Mouse (Mus musculus): ENCODE data around the gene Orai2. TPM values are rescaled to one million over a fixed set of nuclear protein-coding genes. Genes with fewer than 3 reads are reported as not detected.

Orai2 gene
- 113 and 167 TPM in 2 replicates for polyA plus RNA-seq (2012; rRNA removed)

DNA sequence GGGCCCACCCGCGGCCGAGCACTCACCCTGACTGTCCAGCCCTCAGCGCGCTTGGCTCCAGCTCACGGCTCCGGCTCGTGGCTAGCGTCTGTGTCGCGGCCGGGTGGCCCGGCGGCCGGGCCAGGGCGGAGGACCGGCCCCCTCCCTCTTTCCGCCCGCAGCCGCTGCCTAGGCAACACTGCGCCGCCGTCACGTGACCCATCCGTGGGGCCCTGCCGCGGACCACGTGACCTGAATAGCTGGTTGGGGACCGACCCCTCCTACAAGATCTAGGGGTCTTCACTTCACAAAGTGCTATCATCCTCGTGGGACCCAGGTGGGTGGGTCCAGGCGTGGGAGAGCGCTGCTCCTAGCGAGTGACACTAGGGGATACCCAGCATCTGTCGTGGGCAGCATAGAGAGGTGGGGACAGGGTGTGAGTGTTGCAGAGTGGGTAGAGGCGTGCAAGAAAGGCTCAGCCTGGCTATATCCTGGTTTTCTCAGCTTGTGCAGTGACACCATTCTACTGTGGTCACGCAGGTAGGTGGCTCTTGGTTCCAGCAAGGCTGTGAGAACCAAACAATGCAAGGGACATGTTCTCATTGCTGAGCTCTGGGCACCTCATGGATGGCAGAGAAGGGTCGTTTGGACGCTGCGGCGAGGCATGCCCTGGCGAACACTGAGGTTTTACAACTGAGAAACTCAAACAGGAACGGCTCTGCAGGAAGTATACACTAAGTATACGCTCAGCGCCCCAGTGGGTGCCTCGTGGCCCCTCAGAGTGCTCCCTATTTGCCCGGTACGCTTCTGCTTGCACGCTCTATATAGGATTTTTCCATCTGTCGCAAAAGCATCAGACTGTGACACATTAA lies at the start of gene Orai2:
Orai2 (minus strand) TSS at position 202 of the 851 bp plus-strand sequence.
- H3K27me3 ChIP-seq (ENCODE audit: control insufficient read depth, insufficient read depth, low read length): no peaks in the 10 kb centered on the region
- H3K4me3 ChIP-seq (ENCODE audit: extremely low read depth, insufficient read depth, insufficient read length): peak within 1 kb of the TSS; percentile 74
- 1% methylated on average over 49 of the region's 49 CpGs for WGBS
- peaks cover 24% of the 10 kb centered on the region; the same call in 1 of the 2 replicates for H3K4me1 ChIP-seq (ENCODE audit: control insufficient read depth, insufficient read depth, insufficient read length)
- H3K36me3 ChIP-seq (ENCODE audit: control insufficient read depth, insufficient read depth, low read length): peaks cover 12% of the 10 kb centered on the region
- TF ChIP-seq POLR2A (IDR thresholded peaks at IDR 0.05; ENCODE audit: low read depth, low read length): peak; percentile 10; the same call in 1 of the 2 replicates
- no peak for TF ChIP-seq CTCF (IDR thresholded peaks at IDR 0.05; ENCODE audit: extremely low read depth, insufficient read depth, insufficient read length, insufficient replicate concordance)
- DNase-seq (ENCODE audit: low read depth in 1 of 2, low spot score in 2 of 2): peak; percentile 47 to 92
- H3K27ac ChIP-seq (ENCODE audit: insufficient read depth, low read length): peak within 1 kb of the TSS; percentile 95

DNA sequence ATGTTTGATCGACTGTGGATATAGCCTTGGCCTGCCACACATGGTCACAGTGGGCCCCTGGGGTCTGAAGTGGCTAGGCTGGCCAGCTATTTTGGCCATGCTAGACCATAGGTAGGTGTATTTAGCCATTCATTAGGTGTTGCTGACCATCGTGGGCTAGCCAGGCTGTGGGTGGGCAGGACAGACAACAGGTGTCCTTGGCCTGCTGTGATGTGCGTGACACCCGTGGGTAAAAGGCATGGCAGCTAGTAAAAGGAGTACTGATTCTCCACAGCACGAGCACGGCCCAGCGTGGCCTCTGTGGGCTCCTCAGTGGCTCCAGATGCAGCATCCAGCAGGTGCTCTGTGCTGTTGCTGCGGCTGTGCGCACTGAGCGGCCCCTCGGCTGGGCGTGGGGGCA lies 48.1 kb upstream of the Orai2 start:
- no peak for DNase-seq (ENCODE audit: low read depth in 1 of 2, low spot score in 2 of 2)
- Histone ChIP-seq H3K4me3 (ENCODE audit: extremely low read depth, insufficient read depth, insufficient read length) (no peak overlapping the region), H3K27ac (ENCODE audit: insufficient read depth, low read length) (no peak overlapping the region), H3K4me1 (ENCODE audit: control insufficient read depth, insufficient read depth, insufficient read length) (no peaks in the 10 kb centered on the region), H3K36me3 (ENCODE audit: control insufficient read depth, insufficient read depth, low read length) (no peaks in the 10 kb centered on the region), H3K27me3 (ENCODE audit: control insufficient read depth, insufficient read depth, low read length) (no peaks in the 10 kb centered on the region)
- TF ChIP-seq POLR2A (IDR thresholded peaks at IDR 0.05; ENCODE audit: low read depth, low read length): no peak
- TF ChIP-seq CTCF (IDR thresholded peaks at IDR 0.05; ENCODE audit: extremely low read depth, insufficient read depth, insufficient read length, insufficient replicate concordance): no peak
- 92% methylated on average over 12 of the region's 12 CpGs for WGBS

DNA sequence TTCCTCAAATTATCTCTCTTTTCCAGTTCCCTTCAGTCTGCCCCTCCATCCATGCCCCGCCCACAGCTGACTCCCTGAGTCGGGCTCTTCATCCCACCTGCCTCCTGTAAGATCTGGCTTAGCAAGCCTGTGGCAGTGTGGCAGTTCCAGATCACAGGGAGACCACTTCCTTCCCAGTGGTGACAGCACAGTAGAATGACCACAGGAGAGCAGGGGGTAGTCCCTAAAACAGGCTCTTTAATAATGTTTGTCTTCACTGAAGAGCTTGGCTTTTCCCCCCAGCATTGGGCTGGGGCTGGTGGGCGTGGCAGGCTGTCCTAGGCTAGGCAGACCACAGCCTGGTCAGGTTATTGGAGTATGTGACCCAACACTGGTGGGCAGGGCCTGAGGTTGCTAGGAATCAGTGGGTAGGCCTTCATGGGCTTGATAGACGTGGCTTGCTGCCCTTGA lies 47.4 kb upstream of the Orai2 start:
- Histone ChIP-seq H3K36me3 (ENCODE audit: control insufficient read depth, insufficient read depth, low read length) (no peaks in the 10 kb centered on the region), H3K27me3 (ENCODE audit: control insufficient read depth, insufficient read depth, low read length) (no peaks in the 10 kb centered on the region), H3K4me3 (ENCODE audit: extremely low read depth, insufficient read depth, insufficient read length) (no peak overlapping the region), H3K27ac (ENCODE audit: insufficient read depth, low read length) (no peak overlapping the region), H3K4me1 (ENCODE audit: control insufficient read depth, insufficient read depth, insufficient read length) (no peaks in the 10 kb centered on the region)
- no peak for TF ChIP-seq POLR2A (IDR thresholded peaks at IDR 0.05; ENCODE audit: low read depth, low read length)
- no peak for TF ChIP-seq CTCF (IDR thresholded peaks at IDR 0.05; ENCODE audit: extremely low read depth, insufficient read depth, insufficient read length, insufficient replicate concordance)
- WGBS: 50% methylated on average over 4 of the region's 4 CpGs
- DNase-seq (ENCODE audit: low read depth in 1 of 2, low spot score in 2 of 2): no peak

DNA sequence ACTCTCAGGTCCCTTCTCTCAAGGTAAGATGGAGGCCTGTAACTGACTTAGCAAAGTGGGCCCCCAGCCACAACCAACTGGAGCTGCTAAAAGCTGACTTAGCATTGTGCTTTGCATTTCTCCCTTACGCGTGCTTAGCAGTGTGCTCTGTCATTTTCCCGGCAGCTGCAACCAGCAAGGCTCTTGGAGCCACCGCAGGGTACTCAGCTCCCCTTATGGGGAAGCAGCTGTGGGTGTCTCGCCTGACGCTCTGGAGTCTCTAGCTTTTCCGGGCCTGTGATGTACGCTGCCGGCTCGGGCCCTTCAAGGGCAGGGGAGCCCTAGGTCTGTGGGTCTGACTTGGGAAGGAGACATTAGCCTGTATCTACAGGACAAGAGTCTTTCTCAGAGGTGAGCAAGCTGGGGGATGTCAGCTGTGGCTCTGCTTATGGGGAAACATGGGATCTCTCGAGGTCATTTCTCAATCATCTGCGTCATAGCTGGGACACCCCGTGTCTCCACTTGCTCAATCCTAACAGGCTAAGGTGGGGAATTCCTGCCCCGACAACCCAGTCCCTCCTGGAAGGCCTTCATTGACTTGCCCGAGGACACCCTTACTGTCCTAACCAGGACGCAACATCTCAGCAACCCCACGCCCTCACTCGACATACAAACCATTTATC lies 46.6 kb upstream of the Orai2 start:
- 68% methylated on average over 18 of the region's 18 CpGs for WGBS
- H3K4me3 ChIP-seq (ENCODE audit: extremely low read depth, insufficient read depth, insufficient read length): no peak overlapping the region
- DNase-seq (ENCODE audit: low read depth in 1 of 2, low spot score in 2 of 2): no peak
- no peak overlapping the region for H3K27ac ChIP-seq (ENCODE audit: insufficient read depth, low read length)
- H3K4me1 ChIP-seq (ENCODE audit: control insufficient read depth, insufficient read depth, insufficient read length): no peaks in the 10 kb centered on the region
- H3K36me3 ChIP-seq (ENCODE audit: control insufficient read depth, insufficient read depth, low read length): no peaks in the 10 kb centered on the region
- TF ChIP-seq POLR2A (IDR thresholded peaks at IDR 0.05; ENCODE audit: low read depth, low read length) (no peak), CTCF (IDR thresholded peaks at IDR 0.05; ENCODE audit: extremely low read depth, insufficient read depth, insufficient read length, insufficient replicate concordance) (no peak)
- no peaks in the 10 kb centered on the region for H3K27me3 ChIP-seq (ENCODE audit: control insufficient read depth, insufficient read depth, low read length)

DNA sequence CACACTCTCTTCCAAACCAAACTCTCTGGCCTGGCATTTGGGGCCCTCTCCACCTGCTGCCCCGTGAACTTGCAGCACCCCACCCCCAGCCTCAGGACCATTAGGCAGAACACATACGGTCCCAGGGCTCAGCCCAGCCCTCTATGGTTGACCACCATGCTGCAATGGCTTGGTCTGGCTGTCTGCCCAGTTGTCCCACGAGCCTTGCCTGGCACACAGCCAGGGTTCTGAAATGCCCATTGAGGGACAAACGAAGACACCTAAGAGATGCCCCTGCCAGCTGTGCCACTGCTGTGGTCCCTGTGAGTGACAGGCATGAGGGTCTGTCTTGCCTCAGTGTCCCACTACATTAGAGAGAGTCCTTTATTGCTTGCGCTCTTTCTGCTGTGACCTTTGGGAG lies 45.4 kb upstream of the Orai2 start:
- TF ChIP-seq CTCF (IDR thresholded peaks at IDR 0.05; ENCODE audit: extremely low read depth, insufficient read depth, insufficient read length, insufficient replicate concordance): no peak
- no peak for TF ChIP-seq POLR2A (IDR thresholded peaks at IDR 0.05; ENCODE audit: low read depth, low read length)
- no peak for DNase-seq (ENCODE audit: low read depth in 1 of 2, low spot score in 2 of 2)
- H3K4me3 ChIP-seq (ENCODE audit: extremely low read depth, insufficient read depth, insufficient read length): no peak overlapping the region
- no peaks in the 10 kb centered on the region for H3K36me3 ChIP-seq (ENCODE audit: control insufficient read depth, insufficient read depth, low read length)
- 64% methylated on average over 5 of the region's 5 CpGs for whole genome bisulfite sequencing
- no peaks in the 10 kb centered on the region for H3K4me1 ChIP-seq (ENCODE audit: control insufficient read depth, insufficient read depth, insufficient read length)
- no peak overlapping the region for H3K27ac ChIP-seq (ENCODE audit: insufficient read depth, low read length)
- no peaks in the 10 kb centered on the region for H3K27me3 ChIP-seq (ENCODE audit: control insufficient read depth, insufficient read depth, low read length)

DNA sequence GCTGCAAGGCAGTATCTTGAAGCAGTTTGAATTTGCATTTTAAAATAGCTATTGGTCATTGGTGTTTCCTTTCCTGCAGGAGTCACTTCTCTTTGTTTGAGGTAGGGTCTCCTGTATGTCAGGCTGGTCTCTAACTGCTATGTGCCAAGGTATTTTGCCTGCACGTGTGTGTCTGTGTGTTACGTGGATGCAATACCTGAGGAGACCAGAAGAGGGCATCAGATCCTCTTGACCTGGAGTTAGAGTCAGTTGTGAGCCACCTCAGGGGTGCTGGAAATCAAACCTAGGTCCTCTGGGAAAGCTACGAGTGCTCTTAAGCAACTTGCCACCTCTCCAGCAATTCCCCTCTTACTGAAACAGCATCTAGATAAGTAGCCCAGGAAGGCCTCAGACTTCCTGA lies 44.7 kb upstream of the Orai2 start:
- Histone ChIP-seq H3K36me3 (ENCODE audit: control insufficient read depth, insufficient read depth, low read length) (no peaks in the 10 kb centered on the region), H3K4me1 (ENCODE audit: control insufficient read depth, insufficient read depth, insufficient read length) (no peaks in the 10 kb centered on the region), H3K4me3 (ENCODE audit: extremely low read depth, insufficient read depth, insufficient read length) (no peak overlapping the region), H3K27me3 (ENCODE audit: control insufficient read depth, insufficient read depth, low read length) (no peaks in the 10 kb centered on the region), H3K27ac (ENCODE audit: insufficient read depth, low read length) (no peak overlapping the region)
- 92% methylated on average over 3 of the region's 3 CpGs for WGBS
- DNase-seq (ENCODE audit: low read depth in 1 of 2, low spot score in 2 of 2): no peak
- TF ChIP-seq CTCF (IDR thresholded peaks at IDR 0.05; ENCODE audit: extremely low read depth, insufficient read depth, insufficient read length, insufficient replicate concordance) (no peak), POLR2A (IDR thresholded peaks at IDR 0.05; ENCODE audit: low read depth, low read length) (no peak)
